Mouse (Mus musculus): ENCODE measurements around the gene Glt6d1.
A peak's percentile ranks its signal among the peaks of the same experiment; 100 is the strongest.
"Not testable (repeated sequence)": the region's sequence is repeated elsewhere in the genome, so short reads cannot be mapped to it uniquely, and the experiment has no call there.

Gene Glt6d1

GRCm38 (mm10) chr2:25815748-25816147 is at the start of gene Glt6d1:
Glt6d1 (minus strand) TSS chr2:25815848.
- not testable (repeated sequence) for DNase-seq (ENCODE audit: low spot score in 2 of 2)

- DNase-seq (ENCODE audit: low spot score in 2 of 2): peak; percentile 83 to 88
Observed at GRCm38 (mm10) chr2:25865412-25865811, 49.8 kb upstream of the Glt6d1 start.

- no peak for DNase-seq (ENCODE audit: low spot score in 2 of 2)
Observed at GRCm38 (mm10) chr2:25864230-25864629, 48.6 kb upstream of the Glt6d1 start.

GRCm38 (mm10) chr2:25863337-25864131 is 47.9 kb upstream of the Glt6d1 start, which contains the start of gene Kcnt1:
Kcnt1 (plus strand) TSS chr2:25863734.
- peak; percentile 73 to 77 for DNase-seq (ENCODE audit: low spot score in 2 of 2)

GRCm38 (mm10) chr2:25862696-25863270 is 47.1 kb upstream of the Glt6d1 start:
- peak; percentile 68 to 72 for DNase-seq (ENCODE audit: low spot score in 2 of 2)

GRCm38 (mm10) chr2:25862038-25862437 is 46.4 kb upstream of the Glt6d1 start:
- DNase-seq (ENCODE audit: low spot score in 2 of 2): no peak

- no peak for DNase-seq (ENCODE audit: low spot score in 2 of 2)
Observed at GRCm38 (mm10) chr2:25859891-25860290, 44.2 kb upstream of the Glt6d1 start.

- no peak for DNase-seq (ENCODE audit: low spot score in 2 of 2)
Observed at GRCm38 (mm10) chr2:25853998-25854397, 38.4 kb upstream of the Glt6d1 start.

GRCm38 (mm10) chr2:25852626-25853025 is 37.0 kb upstream of the Glt6d1 start:
- DNase-seq (ENCODE audit: low spot score in 2 of 2): peak; percentile 88 to 90

- peak in 1 of 2 experiments; percentile 45 for DNase-seq (ENCODE audit: low spot score in 2 of 2)
Observed at GRCm38 (mm10) chr2:25850330-25850729, 34.7 kb upstream of the Glt6d1 start.

- DNase-seq (ENCODE audit: low spot score in 2 of 2): no peak
Observed at GRCm38 (mm10) chr2:25847226-25847625, 31.6 kb upstream of the Glt6d1 start, which contains the start of gene Sohlh1. Sohlh1 (minus strand) TSS chr2:25847248.

GRCm38 (mm10) chr2:25846516-25846915 is 30.9 kb upstream of the Glt6d1 start:
- DNase-seq (ENCODE audit: low spot score in 2 of 2): no peak

- DNase-seq (ENCODE audit: low spot score in 2 of 2): no peak
Observed at GRCm38 (mm10) chr2:25844097-25844496, 28.4 kb upstream of the Glt6d1 start.

- peak; percentile 59 to 65 for DNase-seq (ENCODE audit: low spot score in 2 of 2)
Observed at GRCm38 (mm10) chr2:25842758-25843157, 27.1 kb upstream of the Glt6d1 start.

- no peak for DNase-seq (ENCODE audit: low spot score in 2 of 2)
Observed at GRCm38 (mm10) chr2:25842161-25842560, 26.5 kb upstream of the Glt6d1 start.

GRCm38 (mm10) chr2:25836291-25836690 is 20.6 kb upstream of the Glt6d1 start:
- DNase-seq (ENCODE audit: low spot score in 2 of 2): peak; percentile 81 to 85

GRCm38 (mm10) chr2:25830786-25831185 is 15.1 kb upstream of the Glt6d1 start:
- DNase-seq (ENCODE audit: low spot score in 2 of 2): no peak

GRCm38 (mm10) chr2:25828344-25828947 is 12.8 kb upstream of the Glt6d1 start:
- DNase-seq (ENCODE audit: low spot score in 2 of 2): no peak

- DNase-seq (ENCODE audit: low spot score in 2 of 2): no peak
Observed at GRCm38 (mm10) chr2:25824751-25825150, 9.1 kb upstream of the Glt6d1 start.

- DNase-seq (ENCODE audit: low spot score in 2 of 2): peak; percentile 51 to 57
Observed at GRCm38 (mm10) chr2:25822806-25823205, 7.2 kb upstream of the Glt6d1 start, which contains the start of gene Lcn9. Lcn9 (plus strand) TSS chr2:25823153.

- no peak for DNase-seq (ENCODE audit: low spot score in 2 of 2)
Observed at GRCm38 (mm10) chr2:25813364-25813763, 2.3 kb downstream of the Glt6d1 start.

- no peak for DNase-seq (ENCODE audit: low spot score in 2 of 2)
Observed at GRCm38 (mm10) chr2:25811711-25812110, 3.9 kb downstream of the Glt6d1 start.

GRCm38 (mm10) chr2:25798065-25798464 is 17.6 kb downstream of the Glt6d1 start:
- DNase-seq (ENCODE audit: low spot score in 2 of 2): no peak

All from right cerebral cortex, postnatal 10 days (tissue).